Mouse (Mus musculus): ENCODE results near the gene Anp32a. TPM values are rescaled to one million over a fixed set of nuclear protein-coding genes. Genes with fewer than 3 reads are reported as not detected.
A peak's percentile ranks its signal among the peaks of the same experiment; 100 is the strongest.

Anp32a gene
- total RNA-seq, 1 experiment from 2014 or later, result 731 TPM

DNA sequence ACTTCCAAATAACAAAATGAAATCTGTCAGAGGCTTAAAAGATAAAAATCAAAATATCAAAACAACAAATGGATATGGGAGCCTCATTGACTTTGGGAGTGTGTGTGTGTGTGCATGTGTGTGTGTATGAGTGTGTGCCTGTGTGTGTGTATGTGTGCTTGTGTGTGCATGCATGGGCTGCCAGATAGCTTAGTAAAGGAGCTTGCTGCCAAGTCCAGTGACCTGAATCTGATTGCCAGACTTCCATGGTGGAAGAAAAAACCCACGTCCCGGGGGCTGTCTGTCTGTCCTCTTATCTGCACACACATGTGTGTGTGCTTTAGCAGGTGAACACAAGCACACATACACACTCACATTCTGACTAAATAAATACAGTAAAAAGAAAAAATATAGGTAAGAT is 52.4 kb downstream of the Anp32a start:
- no peak for ATAC-seq (replicated peaks; ENCODE audit: low read depth, poor library complexity, severe bottlenecking)

DNA sequence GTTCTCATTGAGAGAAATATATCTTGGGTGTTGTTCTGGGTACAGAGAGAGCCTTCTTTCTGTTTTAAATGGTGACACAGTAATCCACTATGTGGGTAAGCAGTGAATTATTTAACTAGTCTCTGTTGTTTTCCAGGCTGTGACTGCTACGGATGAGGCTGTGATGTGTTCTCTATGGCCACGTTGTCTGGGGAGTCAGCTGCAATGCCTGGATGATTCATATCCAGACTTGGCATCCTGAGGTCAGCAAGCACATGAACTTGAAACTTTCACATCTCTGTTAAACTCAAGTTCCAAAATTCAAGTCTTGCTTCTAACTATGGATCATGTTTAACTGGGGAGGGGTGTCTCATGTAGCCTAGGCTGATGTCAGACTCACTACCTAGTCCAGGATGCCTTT is 53.1 kb downstream of the Anp32a start:
- ATAC-seq (replicated peaks; ENCODE audit: low read depth, poor library complexity, severe bottlenecking), result no peak

DNA sequence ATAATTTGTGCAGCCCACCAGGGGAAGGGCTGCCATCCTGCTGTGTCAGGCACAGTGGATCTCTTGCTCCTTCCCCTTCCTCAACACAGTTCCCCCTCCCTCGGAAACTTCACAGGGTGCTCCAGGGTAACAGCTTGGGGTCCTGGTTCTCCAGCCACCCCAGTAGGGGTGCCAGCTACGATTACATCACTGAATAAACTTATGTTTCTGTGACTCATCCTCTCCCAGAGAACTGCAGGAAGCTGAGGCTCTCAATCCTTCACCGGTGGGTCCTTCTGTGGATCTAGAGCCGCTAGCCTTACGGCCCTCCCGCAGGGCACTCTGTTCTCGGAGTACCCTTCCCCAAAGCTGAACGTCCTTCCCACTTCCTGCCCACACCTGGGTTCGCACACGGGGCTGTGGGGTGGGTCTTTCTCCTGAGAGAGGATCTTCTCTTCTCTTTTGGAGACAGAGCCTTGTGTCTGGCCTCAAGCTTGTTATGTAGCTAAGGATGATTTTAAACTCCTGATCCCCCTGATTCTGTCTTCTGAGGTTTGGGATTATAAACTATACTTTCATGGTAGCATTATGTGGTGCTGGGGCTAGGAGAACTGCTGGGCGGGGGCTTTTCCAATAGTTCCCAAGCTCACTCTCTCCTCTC is 59.6 kb downstream of the Anp32a start:
- no peak for ATAC-seq (replicated peaks; ENCODE audit: low read depth, poor library complexity, severe bottlenecking)

DNA sequence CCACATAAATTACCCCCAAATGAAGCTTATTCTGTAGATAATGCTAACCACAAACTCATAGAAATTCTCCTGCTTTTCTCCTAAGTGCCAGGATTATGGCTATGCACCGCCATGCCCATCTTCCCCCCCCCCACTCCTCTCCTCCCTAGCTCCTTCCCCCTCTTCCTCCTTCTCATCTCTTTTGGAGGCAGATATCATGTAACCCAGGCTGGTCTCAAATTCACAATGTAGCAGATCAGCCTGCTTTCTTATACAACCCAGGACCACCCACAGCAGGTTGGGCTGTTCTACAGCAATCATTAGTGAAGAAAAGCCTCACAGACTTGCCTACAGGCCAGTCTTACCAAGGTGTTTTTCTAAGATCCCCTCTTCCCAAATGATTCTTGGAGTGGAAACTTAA is 60.5 kb downstream of the Anp32a start:
- no peak for ATAC-seq (replicated peaks; ENCODE audit: low read depth, poor library complexity, severe bottlenecking)

DNA sequence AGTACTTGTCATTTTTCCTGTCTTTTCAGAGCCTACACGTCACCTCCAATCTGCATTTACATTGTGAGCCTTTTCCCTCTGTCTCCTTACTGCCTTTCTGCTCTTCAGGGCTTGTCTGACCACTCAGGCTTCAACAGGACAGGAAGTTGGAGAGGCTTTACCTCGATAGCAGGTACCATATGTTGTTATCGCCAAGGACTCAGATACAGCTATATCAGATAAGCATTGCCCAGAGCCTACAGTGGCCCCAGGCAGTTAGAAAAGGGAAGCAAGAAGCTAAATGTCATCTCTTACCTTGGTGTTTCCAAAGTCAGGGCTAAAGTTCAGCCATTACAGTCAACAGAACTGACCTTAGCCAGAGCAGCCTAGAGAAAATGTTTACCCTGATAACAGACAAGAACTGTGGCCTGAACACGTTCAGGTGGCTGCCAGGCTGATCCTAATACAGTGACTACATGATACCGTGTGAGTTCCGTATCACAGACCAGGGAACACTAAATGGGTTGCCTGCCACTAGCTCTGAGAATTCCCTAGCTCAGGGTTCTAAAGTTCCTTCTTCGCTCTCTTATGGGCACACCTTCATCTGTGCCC is 65.4 kb downstream of the Anp32a start:
- ATAC-seq (replicated peaks; ENCODE audit: low read depth, poor library complexity, severe bottlenecking), result no peak

DNA sequence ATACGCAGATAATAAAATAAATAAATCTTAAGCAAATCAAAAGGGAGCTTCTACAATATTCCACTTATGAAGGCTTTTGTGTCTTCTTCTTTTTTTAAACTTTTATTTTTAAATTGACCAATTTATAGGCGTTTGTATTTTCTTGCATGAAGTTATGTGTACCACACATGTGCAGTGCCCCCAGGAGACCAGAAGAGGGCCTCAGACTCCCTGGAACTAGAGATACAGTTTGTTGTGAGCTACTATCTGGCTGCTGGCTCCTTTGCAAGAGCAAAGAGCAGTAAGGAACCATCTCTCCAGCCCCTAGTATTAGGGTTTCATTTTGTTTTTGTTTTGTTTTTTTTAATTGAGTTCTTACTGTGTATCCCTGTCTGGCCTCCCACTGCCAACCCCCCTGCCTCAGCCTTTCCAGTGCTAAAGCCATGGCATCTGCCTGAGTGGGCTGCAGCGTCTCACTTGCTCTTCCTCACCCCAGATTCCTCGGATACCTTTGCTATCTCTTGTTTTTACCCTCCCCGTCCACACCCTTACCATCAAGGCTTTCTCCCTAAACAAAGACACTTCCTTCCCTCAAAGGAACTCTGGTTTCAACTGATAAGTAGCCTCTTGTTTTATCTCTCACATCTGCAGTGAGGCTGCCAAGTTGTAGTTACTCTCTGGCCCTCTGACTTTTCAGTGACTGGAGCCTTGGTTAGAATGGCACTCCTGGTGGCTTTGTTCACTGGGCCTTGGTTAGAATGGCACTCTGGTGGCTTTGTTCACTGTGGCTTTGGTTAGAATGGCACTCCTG is 66.5 kb downstream of the Anp32a start:
- peak; percentile 91 for ATAC-seq (replicated peaks; ENCODE audit: low read depth, poor library complexity, severe bottlenecking)

DNA sequence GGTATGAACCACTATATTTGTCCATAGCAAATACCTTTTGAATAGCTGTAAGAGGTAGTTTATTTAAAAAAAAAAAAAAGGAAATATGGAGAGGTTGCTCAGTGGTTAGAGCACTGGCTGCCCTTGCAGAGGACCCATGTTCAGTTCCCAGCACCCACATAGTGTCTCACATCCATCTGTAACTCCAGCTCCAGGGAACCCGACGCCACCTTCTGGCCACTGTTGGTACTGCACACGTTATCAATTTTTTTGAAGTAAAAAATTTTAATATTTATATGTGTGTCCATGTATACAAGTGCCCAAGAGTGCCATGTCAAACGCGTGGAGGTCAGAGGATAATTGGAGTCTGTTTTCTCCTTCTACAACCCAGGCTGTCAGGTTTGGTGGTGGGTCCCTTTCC is 77.6 kb downstream of the Anp32a start:
- ATAC-seq (replicated peaks; ENCODE audit: low read depth, poor library complexity, severe bottlenecking), result no peak

DNA sequence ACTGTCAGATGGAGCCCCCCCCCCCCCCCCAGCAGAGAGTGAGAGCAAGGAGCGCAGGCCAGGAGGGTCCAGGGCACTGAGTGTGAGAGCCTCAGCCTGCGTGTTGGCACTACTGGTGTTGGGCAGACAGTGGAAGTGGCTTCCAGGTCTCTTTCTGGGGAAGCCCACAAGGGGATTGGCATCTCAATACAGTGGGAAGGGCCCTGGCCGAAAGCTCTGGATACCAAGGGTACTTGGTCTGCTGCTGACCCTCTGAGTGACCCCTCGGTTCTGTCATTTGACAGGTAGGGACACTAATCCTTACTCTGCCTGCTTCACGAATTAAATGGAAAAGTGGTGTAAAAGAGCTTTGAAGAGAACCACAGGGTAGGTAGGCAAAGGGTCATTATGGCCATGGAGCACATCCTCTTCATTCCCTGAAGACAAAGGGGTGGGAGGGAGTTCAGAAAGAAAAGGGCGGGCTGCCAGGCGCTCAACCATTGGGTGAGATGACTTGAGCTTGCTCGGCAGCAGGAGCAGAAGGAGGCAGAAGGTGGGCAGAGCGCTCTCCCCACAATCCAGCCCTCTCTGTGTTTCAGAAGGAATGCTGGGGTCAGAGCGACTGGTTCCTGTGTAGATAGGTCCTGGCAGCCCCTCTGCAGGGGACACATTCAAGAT is 79.3 kb downstream of the Anp32a start:
- 0 out of 2 replicates have a peak, but pooled peaks have one; percentile 2 for ATAC-seq (replicated peaks; ENCODE audit: low read depth, poor library complexity, severe bottlenecking)

DNA sequence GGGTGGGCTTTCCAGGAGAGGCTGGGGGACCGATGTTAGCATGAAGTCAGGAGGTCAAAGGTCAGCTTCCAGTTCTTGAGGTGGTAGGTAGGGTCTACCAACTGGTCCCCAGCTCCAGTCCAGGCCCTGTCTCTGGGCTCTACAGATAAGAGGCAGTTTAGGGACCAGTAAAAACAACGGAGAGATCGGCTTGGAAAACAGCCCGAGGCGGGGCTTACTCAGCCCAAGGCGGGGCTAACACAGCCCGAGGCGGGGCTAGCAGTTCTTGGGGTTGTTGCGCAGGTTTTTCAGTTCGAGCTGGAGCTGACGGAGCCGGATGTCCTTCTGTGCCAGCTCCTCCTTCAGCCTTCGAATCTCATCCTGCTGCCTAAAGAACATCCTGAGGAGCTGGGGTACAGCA is 79.9 kb downstream of the Anp32a start:
- peak; percentile 90 for ATAC-seq (replicated peaks; ENCODE audit: low read depth, poor library complexity, severe bottlenecking)

DNA sequence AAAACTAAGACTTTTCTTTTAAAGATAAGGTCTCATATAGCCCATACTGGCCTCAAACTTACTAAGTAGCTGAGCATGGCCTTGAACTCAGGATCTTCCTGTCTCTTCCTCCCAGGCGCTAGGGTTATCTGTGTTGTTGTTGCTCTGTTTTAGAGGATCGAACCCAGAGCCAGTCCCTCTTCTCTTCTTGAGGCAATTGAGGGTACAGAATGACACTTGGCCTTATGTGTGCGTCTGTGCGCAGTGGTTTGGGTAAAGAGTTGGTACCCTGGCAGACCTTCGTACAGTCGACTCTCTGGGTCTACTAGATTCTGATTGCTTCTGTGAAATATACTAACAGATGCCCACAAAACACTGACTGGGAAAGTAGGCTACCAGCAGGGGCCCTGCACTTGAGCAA is 80.8 kb downstream of the Anp32a start:
- ATAC-seq (replicated peaks; ENCODE audit: low read depth, poor library complexity, severe bottlenecking), result no peak

DNA sequence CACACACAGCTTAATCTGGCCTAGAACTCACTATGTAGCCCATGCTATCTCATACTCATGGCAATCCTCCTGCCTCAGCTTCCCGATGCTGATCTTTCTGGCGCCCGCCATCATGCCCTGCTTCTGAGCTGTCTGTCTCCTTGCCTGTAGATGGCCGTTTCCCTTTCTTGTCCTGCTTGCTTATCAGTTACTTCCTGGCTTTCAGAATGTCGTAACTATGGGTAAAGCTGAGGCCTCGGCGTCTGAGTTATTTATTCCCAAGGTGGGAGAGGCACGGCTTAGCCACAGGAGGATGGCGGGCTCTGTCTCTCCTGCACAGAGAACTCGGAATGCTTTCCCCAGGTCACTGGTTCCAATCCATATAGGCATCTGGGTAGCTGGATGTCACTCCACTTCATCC is 81.8 kb downstream of the Anp32a start:
- no peak for ATAC-seq (replicated peaks; ENCODE audit: low read depth, poor library complexity, severe bottlenecking)

DNA sequence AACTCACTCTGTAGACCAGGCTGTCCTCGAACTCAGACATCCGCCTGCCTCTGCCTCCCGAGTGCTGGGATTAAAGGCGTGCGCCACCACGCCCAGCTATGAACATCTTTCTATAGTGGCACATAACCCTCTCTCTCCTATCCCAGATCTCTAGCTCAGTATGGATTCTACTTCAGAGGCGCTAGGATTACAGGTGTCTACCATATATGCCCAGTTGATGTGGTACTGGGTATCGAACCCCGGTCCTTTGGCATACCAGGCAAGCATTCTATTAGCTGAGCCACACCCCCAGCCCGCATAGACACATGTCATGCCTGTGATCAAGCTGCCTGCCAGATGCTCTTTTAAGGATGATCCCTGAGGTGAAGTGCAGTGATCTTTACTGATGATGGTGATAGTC is 82.8 kb downstream of the Anp32a start:
- no peak for ATAC-seq (replicated peaks; ENCODE audit: low read depth, poor library complexity, severe bottlenecking)

DNA sequence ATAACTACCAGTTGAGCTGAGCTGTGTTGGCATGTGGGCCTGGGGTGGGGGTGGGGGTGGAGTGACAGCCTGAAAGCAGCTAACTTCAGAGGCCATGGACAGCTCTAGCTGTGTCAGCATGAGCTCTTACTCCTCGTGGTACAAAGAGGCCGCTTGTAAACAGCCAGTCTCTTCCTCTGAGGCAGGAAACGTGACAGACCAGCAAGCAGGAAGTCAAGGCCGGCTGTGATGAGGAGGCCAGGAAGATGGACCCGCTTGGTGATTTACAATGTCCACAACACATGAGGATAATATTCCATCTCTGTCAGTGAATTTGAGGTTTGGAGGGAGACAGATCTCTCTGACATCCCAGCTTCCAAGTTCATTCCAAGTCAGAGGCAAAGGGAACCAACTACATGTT is 84.2 kb downstream of the Anp32a start:
- no peak for ATAC-seq (replicated peaks; ENCODE audit: low read depth, poor library complexity, severe bottlenecking)

DNA sequence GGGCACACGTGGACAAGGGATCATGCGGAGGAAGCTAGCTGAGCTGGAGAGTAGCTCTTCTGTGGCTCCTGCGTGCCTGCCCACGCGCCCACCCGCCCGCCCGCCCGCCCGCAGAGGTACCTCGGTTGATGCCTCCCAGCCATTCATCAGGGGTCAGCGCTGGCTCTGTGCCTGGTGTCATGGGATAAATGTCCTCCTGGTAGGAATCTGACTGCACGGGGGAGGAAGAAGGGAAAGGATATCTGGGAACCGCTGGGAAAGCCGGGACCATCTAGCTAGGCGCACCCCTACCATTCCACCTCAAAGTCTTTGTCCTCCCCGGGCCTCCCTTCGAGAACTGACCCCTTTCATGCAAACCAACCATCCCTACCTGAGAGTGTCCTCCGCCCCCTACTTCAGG is 84.9 kb downstream of the Anp32a start:
- no peak for ATAC-seq (replicated peaks; ENCODE audit: low read depth, poor library complexity, severe bottlenecking)

DNA sequence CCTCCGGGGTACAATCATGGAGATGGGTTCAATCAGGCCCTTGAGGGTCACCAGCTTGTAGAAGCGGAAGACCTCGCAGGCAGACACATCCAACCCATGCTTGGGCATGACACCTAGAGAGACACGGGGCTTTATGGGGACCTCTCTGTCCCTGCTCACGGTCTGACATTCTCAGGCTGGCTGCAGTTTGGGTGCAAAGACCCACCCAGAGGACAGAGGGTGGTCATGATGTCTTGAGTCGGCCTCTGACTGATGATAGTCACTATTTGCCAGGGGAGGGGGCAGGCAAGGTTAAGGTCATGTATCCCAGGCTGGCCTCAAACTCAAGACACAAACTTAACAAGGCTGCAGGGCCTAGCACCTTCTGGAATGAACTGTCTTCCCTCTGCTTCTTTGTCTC is 85.4 kb downstream of the Anp32a start:
- no peak for ATAC-seq (replicated peaks; ENCODE audit: low read depth, poor library complexity, severe bottlenecking)

DNA sequence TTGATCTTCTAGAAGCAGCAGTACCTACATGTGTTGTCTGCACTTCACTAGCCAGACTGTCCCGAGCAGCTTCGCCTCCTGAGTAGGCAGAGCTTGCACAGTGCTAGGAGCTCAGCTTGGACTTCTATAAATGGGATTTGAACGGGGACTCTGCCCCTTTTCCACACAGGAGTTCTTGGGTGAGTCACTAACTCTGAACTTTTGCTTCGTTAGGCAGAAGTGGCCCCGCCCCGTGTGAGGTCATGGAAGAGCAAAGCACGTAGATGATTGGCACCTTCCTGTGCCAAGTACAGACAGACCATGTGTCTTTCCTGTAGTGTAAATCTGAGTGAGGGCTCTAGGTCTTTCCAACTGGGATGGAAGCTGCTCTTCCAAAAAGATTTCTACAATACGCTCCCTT is 85.9 kb downstream of the Anp32a start:
- no peak for ATAC-seq (replicated peaks; ENCODE audit: low read depth, poor library complexity, severe bottlenecking)

Other genes starting within 250 kb of the Anp32a start
- 11.6 and 12.6 TPM in 2 replicates for gene Glce, start 218.6 kb upstream of the Anp32a start, total RNA-seq (2017)
- gene Spesp1, start 59.1 kb upstream of the Anp32a start, total RNA-seq (2017), result not detected in 2 replicates
- gene Coro2b, start 195.8 kb downstream of the Anp32a start, total RNA-seq (2017), result 0.87 TPM in 1 of 2 replicates, not detected in the other

Data from common myeloid progenitor, adult 5-6 weeks (primary cell).